Mouse (Mus musculus): ENCODE data around the gene Vps4a.
"Not testable (repeated sequence)": the region's sequence is repeated elsewhere in the genome, so short reads cannot be mapped to it uniquely, and the experiment has no call there.

DNA sequence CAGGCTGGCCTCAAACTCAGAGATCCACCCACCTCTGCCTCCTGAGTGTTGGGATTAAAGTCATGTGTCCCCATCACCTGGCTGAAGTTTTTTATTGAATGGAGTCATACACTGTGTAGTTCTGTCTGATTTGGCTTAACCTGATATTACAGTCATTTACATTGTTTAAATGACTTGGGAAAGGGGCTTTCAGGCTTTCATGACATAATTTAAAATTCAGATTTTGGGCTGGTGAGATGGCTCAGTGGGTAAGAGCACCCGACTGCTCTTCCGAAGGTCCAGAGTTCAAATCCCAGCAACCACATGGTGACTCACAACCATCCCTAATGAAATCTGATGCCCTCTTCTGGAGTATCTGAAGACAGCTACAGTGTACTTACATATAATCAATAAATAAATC lies 2.6 kb downstream of the Vps4a start:
- not testable (repeated sequence) for TF ChIP-seq EP300 (IDR thresholded peaks at IDR 0.05; ENCODE audit: insufficient read depth, low read depth, low read length); CTCF (IDR thresholded peaks at IDR 0.05; ENCODE audit: low read depth, low read length); POLR2A (IDR thresholded peaks at IDR 0.05; ENCODE audit: insufficient read depth, low read length)

All from ES-Bruce4 (cell line).